Mouse (Mus musculus): ENCODE results near the gene Snrpf.
"Not testable (repeated sequence)": the region's sequence is repeated elsewhere in the genome, so short reads cannot be mapped to it uniquely, and the experiment has no call there.

The Snrpf gene

DNA sequence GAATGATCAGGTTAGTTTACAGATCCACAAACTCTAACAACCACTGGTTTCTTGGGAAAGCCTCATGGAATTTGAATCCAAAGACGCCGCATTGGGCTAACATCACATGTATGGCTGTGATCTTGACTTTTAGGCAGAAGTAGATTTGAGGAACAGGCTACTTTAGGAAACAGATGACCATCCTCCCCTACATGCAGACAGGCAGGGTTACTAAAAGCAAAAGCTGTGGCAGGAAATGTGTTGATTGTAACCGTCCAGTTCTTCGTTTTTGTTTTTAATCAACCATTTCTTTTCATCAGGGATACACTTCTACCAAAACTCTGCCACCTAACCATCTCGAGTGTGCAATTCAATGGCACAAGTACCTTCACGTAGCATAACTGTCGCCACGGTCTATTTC lies 13.5 kb downstream of the Snrpf start:
- DNase-seq (ENCODE audit: low spot score): no peak

DNA sequence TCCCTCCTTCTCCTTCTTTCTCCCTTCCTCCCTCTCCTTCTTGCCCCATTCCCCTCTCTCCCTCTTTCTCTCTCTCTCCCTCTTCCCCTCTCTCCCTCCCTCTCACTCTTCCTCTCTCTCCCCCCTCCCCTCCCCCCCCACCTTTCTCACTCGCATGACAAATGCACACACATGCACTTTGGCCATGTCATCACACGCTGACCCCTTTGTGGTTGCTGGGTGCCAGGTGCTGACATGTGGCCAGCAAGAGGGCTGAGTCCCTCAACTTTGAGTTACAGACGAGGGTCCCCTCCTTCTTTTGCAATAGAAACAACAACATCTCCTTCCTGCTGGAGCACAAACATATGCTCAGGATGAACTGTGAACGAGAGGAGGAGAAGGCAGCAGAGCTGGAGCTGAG lies 14.5 kb downstream of the Snrpf start:
- no peak for DNase-seq (ENCODE audit: low spot score)

DNA sequence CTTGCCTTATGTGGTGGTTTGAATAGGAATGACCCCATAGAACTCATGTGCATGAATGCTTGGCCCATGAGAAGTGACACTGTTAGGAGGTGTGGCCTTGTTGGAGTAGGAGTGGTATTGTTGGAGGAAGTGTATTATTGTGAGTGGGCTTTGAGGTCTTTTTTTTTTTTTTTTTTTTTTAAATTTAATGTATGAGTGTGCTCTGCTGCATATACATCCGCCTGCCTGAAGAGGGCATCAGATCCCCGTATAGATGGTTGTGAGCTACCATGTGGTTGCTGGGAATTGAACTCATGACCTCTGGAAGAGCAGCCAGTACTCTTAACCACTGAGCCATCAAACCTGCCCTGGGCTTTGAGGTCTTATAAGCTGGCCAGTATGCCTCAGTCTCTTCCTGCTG lies 17.3 kb downstream of the Snrpf start:
- no peak for DNase-seq (ENCODE audit: low spot score)

DNA sequence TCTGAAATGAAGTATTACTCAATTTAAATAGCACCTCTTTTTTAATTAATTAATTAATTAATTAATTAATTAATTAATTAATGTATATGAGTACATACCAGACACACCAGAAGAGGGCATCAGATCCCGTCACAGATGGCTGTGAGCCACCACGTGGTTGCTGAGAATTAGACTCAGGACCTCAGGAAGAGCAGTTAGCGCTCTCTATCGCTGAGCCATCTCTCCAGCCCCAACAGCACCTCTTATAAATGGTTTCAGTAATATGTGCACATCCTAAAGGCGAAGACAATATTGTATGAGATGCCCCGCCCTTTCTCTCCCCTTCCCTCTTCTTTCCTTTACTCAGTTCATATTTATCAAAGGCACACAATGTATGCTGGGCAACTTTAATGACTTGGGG lies 20.8 kb downstream of the Snrpf start:
- no peak for DNase-seq (ENCODE audit: low spot score)

DNA sequence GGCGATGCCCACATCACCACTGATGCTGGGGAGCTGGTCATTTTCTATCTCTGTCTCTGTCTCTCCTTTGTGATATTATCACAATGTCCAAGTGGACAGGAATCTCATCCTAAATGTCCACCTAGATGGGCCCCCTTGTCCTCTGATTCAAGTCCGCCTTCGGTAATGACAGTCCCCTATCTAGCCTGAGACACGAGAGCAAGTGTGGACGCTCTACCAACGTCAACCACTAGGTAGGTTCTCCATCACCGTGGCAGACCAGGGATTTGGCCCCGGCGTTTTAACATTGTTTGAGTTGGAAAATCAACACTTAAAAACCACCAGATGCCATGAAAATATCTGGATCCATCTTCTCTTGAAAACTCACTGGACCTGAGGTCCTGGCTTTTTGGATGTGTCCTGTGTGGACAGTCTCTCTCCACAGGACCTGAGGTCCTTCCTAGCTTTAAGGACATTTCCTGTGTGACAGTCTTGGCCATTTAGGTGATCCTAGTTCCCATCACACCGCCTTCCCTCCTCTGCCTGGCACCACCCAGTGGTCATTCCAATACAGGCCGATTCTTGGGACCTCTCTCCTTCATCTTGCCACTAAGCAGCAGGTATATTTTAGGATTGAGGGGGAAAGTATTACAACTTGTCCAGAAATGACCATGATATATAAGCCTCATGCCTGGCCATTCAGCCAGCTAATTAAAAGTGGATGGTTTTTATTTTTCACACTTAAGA lies 21.5 kb downstream of the Snrpf start:
- DNase-seq (ENCODE audit: low spot score): no peak

DNA sequence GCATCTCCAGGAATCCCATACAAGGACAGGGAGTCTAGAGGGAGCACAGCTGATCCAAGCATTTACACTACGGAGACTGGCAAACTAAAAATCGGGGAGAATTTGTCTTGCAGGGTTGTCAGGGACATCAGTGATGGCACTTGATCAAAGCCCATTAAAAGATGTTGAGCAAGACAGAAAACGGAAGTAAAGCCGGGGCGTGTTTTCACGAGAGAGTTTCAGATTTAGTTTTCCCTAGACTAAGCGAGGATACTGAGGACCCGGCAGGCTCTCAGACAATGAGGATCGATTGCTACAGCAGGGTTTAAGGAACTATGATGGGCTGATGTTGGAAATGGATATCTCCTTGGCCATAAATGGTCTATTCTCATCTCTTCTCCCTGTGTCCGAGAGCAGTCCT lies 22.4 kb downstream of the Snrpf start:
- DNase-seq (ENCODE audit: low spot score): no peak

DNA sequence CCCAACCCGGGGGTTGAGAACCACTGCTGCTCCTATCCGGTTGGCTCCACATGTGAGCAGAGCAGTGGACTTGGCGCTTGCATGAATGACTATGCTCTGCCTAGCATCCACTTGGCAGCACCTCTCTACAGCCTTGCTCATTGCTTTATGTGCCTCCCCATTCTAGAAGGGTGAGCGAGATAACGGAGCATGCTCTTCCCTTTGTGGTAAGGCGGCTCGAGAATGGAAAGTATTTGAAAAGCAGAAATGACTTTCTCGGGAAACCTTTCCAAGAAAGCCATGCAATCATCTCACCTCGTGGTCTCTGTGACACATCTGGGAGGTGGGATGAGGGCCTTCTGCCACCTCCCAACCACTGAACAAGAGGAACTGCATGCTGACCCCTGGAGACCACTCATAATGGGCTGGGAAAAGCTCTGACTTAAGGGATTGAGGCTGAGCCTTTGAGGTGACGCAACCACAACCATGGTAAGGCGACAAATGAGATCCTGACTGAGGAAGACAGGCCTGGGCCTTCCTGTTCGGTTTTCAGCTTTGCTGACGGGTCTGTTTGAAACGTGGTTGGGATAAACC lies 24.9 kb downstream of the Snrpf start:
- no peak for DNase-seq (ENCODE audit: low spot score)

DNA sequence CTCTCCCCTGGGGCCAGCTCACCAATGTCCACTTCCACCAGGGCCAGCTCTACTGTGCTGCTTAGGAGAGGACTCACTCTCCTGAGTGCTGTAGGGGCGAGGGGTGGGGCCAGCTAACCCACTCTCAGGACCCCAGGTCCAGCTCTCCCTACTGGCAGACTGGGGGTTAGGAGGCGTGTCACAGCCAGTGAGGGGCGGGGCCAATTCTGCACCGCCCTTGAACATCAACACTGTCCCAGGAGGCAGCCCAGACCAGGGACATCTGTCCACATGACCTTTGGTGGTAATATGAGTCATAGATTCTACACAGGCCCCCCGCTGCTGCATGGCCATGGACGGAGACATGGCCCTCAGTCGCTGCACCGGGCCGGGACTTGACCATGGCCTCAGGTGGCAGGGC lies 29.7 kb downstream of the Snrpf start:
- DNase-seq (ENCODE audit: low spot score): no peak

DNA sequence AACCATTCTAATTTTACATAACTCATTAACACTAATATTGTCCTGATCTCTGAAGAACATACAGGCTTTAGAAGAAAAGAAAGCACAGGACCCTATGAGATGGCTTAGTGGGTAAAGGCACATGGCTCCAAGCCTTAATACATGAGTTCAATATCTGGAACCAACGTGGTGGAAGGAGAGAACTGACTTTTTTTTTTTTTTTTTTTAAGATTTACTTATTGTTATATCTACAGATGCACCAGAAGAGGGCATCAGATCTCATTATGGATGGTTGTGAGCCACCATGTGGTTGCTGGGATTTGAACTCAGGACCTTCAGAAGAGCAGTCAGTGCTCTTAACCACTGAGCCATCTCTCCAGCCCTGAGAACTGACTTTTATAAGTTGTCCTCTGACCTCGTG lies 31.5 kb downstream of the Snrpf start:
- not testable (repeated sequence) for DNase-seq (ENCODE audit: low spot score)

DNA sequence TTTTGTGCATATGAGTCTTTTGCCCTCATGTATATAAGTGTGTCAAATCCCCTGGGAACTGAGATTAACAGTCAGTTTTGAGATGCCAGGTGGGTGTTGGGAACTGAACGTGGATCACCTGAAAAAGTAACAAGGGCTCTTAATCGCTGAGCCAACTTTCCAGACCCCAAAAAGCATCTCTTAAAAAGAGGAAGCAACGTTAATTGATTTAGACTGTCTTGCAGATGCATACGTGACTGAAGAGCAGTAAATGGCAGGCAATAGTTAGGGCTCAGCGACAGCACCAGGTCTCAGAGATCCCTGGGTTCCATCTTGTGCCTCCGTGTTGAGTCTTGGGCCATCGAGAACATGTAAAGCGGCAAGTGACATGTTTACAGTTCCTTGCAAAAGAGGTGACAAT lies 36.9 kb downstream of the Snrpf start:
- no peak for DNase-seq (ENCODE audit: low spot score)

DNA sequence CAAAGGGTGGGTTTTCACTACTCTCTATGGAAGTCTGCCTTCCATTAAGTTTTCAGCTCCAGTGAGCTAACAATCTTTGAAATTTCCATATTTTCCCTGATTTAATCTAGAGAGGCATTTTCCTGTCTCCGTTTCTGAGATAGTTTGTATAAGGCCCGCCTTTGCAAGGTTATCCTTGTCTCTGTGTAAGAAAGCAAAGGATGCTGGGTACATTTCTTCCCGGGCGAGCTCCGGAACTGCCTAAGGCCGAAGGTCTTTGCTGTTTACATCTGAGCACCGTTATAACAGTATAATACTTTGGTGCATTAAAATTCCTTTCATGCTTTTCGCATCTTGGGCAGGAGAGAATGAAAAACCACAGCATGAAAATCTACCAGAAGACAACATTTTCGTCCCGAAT lies 39.7 kb downstream of the Snrpf start:
- DNase-seq (ENCODE audit: low spot score): no peak

DNA sequence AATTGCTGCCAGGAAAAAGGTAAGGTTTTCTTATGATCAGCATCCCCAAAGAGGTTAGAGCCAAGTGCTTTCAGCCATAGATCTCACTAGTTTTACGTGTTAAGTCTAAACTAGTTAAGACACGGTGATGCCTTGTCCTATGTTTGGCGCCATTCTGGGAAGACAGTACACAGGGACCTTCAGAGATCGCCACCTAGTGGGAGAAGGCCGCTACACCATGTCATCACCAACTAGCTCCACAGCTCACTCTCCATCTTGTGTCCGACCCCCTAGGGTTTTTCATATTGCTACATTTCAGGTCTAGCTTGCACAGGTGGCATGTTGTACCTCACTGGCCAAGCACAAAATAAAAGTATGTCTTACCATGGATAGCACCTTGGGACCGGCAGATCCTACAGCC lies 40.5 kb downstream of the Snrpf start:
- DNase-seq (ENCODE audit: low spot score): peak; percentile 56

DNA sequence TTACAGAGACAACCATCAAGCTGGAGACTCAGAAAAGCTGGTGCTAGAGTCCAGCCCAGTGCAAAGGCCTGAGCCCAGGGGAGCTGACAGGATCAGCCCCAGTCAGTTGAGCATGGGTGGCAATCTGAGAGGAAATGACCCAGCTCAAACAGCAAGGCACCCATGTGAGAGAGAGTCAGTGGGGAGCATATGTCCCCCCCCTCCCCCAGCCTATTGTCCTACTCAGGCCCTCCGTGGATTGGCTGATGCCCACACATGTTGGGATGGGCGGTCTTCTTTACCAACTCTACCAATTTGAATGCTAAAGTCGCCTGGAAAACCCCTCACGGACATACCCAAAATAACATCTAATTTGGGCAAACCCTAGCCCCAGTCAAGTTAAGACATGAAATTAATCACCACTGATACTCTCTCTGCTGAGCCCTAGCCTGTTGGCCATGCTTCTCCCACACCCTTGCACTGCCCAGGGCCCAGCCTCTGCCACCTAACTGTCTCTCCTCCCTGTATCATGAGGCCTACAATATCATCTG lies 41.7 kb downstream of the Snrpf start:
- no peak for DNase-seq (ENCODE audit: low spot score)

DNA sequence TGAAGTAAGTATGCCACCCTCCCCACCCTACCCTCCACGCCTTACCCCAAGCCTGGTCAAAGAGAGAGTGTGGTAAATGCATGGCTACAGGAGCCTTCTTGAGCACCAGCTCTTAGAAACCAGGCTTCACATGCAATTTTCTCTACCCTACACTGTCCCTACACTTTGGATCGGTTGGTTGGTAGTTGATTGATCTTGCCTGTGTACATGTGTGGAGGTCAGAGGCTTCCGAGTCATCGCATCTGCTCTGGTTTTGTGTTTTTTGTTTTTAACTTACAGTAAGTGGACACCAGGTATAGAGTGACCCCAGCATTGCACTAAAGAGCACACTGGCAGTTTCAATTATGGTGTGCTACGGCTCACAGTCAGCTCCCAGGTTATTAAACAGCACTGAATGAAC lies 45.3 kb downstream of the Snrpf start:
- DNase-seq (ENCODE audit: low spot score): no peak

DNA sequence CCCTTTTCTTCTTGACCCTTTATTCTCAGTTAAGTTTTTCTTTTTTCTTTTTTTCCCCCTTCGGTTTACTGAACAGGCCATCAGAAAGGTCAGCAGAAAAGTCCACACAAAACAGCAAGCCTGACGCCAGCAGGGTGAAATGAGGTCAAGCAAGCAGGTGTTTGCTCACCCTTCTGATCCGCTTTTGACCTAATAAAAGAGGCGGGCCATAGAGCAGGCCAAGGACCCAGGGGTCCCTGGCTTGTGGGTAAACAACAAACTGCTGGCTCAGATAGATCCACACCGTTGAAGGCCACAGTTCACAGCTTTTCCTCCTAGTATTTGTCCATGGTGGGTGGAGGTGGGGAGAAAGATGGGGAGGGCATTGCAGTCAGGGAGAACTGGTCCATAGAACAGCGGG lies 46.3 kb downstream of the Snrpf start:
- DNase-seq (ENCODE audit: low spot score): no peak

DNA sequence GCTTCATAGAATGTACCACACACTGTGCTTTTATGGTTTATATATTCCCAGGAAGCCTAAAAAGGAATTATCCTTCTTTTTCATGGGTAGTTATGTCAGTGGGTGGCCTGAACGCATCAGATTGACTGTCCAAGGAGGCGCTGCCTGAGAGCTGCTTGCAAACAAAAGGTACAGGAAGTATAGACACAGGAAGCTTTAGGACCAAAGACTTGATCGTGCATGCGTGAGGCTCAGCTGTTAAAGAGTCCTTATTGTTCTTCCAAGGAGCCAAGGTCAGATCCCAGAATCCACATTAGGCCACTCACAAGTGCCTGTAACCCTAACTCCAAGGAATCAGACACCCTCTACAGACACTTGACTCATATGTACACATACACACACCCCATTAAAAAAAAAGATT lies 47.1 kb downstream of the Snrpf start:
- DNase-seq (ENCODE audit: low spot score): no peak

DNA sequence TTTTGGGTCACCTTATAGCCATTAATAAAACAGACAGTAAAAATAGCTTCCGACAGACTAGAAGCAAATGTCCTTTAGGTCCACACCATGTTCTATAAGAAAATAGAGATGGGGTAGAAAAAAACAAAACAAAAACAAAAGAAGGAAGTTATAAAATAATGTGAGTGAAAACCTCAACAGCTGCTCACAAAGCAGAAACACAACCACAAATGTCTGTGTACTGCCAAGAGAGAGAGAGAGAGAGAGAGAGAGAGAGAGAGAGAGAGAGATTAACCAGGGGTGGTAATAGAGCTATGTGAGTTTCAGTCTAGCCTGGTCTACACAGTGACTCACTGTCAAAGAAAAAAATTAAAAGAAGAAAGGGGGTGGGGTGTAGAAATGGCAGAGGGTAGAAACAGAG lies 47.9 kb downstream of the Snrpf start:
- DNase-seq (ENCODE audit: low spot score): no peak

DNA sequence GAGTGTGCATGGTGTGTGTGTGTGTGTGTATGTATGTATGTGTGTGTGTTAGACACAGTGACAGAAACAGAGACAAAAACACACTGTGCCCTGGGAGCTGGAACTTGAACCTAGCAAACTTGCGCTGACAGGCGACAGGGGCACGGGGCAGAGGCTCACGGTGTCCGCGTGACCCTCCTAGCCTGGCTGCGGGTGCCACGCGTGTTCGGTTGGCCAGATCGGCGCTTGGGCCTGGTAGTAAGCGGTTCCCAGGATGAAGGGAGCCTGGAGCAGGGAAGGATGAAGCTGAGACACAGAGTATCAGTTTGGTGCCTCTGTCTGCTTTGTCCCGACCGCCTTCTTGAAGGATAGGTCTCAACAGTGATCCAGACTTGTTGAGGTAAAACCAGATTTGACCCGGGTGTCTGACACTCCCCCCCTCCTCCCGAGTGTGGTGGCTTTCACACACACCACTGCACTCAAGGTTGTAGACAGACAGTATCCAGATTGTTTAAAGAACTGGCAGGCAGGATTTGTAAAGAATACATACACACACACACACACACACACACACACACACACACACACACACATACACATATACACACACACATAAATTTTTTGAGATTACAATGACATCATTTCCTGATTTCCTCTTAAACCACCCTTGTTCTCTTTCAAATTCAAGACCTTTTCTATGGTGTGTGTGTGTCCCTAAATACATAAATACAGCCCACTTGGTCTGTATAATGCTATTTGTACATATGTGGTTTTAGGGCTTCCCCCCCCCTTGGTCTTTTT lies 48.9 kb downstream of the Snrpf start, which contains the start of gene Ccdc38:
Gene Ccdc38 (plus strand): TSS at position 202 of the 780 bp plus-strand sequence.
- no peak for DNase-seq (ENCODE audit: low spot score)

DNA sequence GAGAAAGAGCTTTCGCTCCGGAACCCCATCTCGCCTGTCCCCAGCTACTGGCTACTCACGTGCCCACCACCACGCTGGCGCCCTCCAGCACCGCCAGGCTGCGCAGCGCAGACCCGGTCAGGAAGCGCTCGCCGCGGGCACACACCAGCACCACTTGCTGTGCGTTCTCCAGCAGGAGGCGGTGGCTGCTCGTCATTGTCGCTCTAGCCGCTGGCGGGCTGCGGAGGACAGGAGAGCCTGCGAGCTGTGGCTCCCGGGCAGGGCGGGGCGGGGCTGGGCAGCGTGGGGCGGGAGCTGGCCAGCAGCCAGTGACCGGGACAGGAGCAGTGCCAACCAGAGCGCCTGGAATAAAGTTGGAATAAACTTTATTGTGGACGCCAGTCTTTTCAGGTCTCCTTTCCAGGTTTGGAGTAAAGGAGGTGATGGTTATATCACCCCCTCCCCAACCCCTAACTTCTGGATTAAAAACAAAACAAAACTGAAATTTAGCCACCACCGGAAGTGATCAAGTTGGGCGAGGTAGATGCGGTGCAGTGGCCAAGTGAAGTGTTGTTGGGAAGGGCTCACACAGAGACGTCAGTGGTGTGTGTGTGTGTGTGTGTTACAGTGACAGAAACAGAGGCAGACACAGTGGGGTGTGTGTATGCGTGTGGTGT lies 49.6 kb downstream of the Snrpf start, which contains the start of gene Amdhd1:
Gene Amdhd1 (minus strand): TSS at position 259 of the 656 bp plus-strand sequence.
- DNase-seq (ENCODE audit: low spot score): peak; percentile 59

DNA sequence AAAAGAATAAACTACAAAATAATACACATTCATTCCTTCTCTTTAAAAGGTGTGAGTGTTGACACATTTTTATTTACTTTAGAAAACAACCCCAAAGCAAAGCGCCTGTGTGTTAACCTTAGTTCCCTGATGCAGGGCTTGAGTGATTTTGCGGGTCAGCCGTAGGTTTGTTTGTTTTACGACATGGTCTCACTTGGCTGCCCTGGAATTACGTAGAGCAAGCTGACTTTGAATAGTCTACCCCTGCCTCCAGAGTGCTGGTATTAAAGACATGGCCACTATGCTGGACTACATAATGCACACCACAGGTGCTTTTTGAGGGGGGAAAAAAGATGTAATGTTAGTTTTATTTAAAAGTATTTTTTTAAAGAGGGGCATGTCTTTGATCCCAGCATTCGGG lies 50.7 kb downstream of the Snrpf start:
- DNase-seq (ENCODE audit: low spot score): no peak

DNA sequence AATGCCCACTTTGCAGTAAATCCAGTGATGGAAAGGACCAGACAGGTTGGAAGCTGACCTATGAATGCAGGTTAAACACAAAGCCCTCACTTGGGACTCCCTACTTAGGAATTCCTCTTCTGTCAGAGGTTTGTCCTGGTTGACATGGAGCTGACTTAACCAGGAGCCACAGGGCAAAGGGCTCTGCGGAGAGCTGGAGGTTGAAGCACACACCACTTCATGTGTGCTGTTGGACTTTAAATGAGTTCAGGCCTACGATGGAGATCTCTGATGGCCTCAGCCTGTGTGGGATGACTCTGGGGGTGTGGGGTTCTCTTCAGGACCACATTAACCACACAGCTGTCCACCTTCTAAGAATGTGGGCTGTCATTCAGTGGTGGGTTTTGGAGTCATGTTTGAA lies 51.2 kb downstream of the Snrpf start:
- DNase-seq (ENCODE audit: low spot score): no peak

Data from ovary, postnatal 14 days (tissue).